Mouse (Mus musculus) spleen, adult 18-20 months (tissue): ENCODE measurements at regions not wholly inside any gene's neighbourhood (a gene's known extent, or its start where the extent isn't known, plus 50 kb on each side); places are given as distances from the start of the nearest gene placed in this dataset.
"Not testable (repeated sequence)": the region's sequence is repeated elsewhere in the genome, so short reads cannot be mapped to it uniquely, and the experiment has no call there.

Experiments
- DNase-seq, 2 experiments: peaks; one replicate each; pipeline ENCODE4 v3.0.0; 2022; ENCODE audit warnings: mixed read lengths in 2 of 2

- DNase-seq, result no peak
These were observed 212.2 kb downstream of the Glrx3 start for GRCm38 (mm10) chr7:137649650-137650049.

GRCm38 (mm10) chr7:137653837-137654236 lies 216.4 kb downstream of the Glrx3 start:
- DNase-seq, result no peak

- no peak for DNase-seq
These were observed 229.8 kb downstream of the Glrx3 start for GRCm38 (mm10) chr7:137667165-137667564.

- no peak for DNase-seq
These were observed 233.7 kb downstream of the Glrx3 start for GRCm38 (mm10) chr7:137671156-137671555.

GRCm38 (mm10) chr7:137674596-137674995 lies 237.2 kb downstream of the Glrx3 start:
- no peak for DNase-seq

- no peak for DNase-seq
These were observed 238.0 kb downstream of the Glrx3 start for GRCm38 (mm10) chr7:137675381-137675780.

- DNase-seq, result no peak
These were observed 247.4 kb downstream of the Glrx3 start for GRCm38 (mm10) chr7:137684826-137685225.

GRCm38 (mm10) chr7:137685320-137685719 lies 247.9 kb downstream of the Glrx3 start:
- DNase-seq, result no peak

- no peak for DNase-seq
These were observed 259.4 kb downstream of the Glrx3 start for GRCm38 (mm10) chr7:137696831-137697230.

GRCm38 (mm10) chr7:137698501-137698900 lies 261.1 kb downstream of the Glrx3 start:
- not testable (repeated sequence) for DNase-seq

- DNase-seq, result no peak
These were observed 275.4 kb downstream of the Glrx3 start for GRCm38 (mm10) chr7:137712862-137713261.

GRCm38 (mm10) chr7:137713856-137714255 lies 276.4 kb downstream of the Glrx3 start:
- DNase-seq, result no peak

GRCm38 (mm10) chr7:137714318-137714962 lies 277.0 kb downstream of the Glrx3 start:
- DNase-seq, result no peak

- no peak for DNase-seq
These were observed 277.9 kb downstream of the Glrx3 start for GRCm38 (mm10) chr7:137715126-137715900.

- DNase-seq, result no peak
These were observed 286.1 kb downstream of the Glrx3 start for GRCm38 (mm10) chr7:137723361-137724040.

GRCm38 (mm10) chr7:137726031-137726430 lies 288.6 kb downstream of the Glrx3 start:
- no peak for DNase-seq

GRCm38 (mm10) chr7:137735873-137736527 lies 298.6 kb downstream of the Glrx3 start:
- no peak for DNase-seq

GRCm38 (mm10) chr7:137741702-137742101 lies 304.3 kb downstream of the Glrx3 start:
- DNase-seq, result no peak

GRCm38 (mm10) chr7:137742297-137742751 lies 304.9 kb downstream of the Glrx3 start:
- no peak for DNase-seq

- no peak for DNase-seq
These were observed 308.2 kb downstream of the Glrx3 start for GRCm38 (mm10) chr7:137745575-137745974.

- DNase-seq, result no peak
These were observed 308.6 kb downstream of the Glrx3 start for GRCm38 (mm10) chr7:137745991-137746390.

GRCm38 (mm10) chr7:137748936-137749335 lies 311.5 kb downstream of the Glrx3 start:
- no peak for DNase-seq

- no peak for DNase-seq
These were observed 313.3 kb downstream of the Glrx3 start for GRCm38 (mm10) chr7:137750741-137751140.
